8 mouse cellular contexts compared by ENCODE assay signal in the genomic region with DNA sequence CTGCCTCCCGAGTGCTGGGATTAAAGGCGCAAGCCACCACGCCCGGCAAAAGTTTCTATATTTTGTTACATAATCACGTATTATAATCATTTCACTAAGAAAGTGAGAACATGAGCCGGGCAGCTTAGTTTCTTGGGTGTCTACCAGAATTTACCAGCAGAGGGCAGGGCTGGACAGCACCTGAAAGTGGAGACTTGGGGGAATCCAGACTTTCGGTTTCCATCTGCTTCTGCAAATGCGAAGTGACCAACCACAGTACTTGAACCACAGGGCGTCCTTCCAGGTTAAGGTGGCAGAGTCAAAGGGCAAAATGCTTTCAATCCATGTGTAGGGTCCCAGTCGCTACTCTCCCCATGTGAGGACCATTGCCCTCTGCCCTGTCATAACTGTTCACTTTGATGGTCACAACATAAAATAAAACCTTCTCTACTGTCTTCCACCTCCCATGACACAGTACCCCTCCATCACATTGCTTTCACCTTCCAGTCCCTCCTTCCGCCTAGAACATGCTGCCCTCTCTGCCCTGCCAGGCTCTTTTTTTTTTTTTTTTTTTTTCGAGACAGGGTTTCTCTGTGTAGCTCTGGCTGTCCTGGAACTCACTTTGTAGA. TPM values are rescaled to one million over a fixed set of nuclear protein-coding genes. Genes with fewer than 3 reads are reported as not detected.
DNase-seq lines count a peak whose midpoint lies in the region; ATAC-seq lines count a peak whose summit lies in the region.

No protein-coding gene starts in this region.

- no peaks in the 10 kb centered on the region for H3K36me3 ChIP-seq in embryonic facial prominence, embryonic 15.5 days
- no peaks in the 10 kb centered on the region for H3K36me3 ChIP-seq in heart, embryonic 12.5 days
- H3K36me3 ChIP-seq in liver, embryonic 13.5 days, result no peaks in the 10 kb centered on the region

- no peaks in the 10 kb centered on the region for H3K9me3 ChIP-seq in embryonic facial prominence, embryonic 15.5 days (replicated peaks)
- H3K9me3 ChIP-seq in heart, embryonic 12.5 days (replicated peaks), result peaks cover 7% of the 10 kb centered on the region
- H3K9me3 ChIP-seq in liver, embryonic 13.5 days (replicated peaks), result no peaks in the 10 kb centered on the region

- H3K27me3 ChIP-seq in embryonic facial prominence, embryonic 15.5 days, result no peaks in the 10 kb centered on the region
- H3K27me3 ChIP-seq in heart, embryonic 12.5 days (replicated peaks), result no peaks in the 10 kb centered on the region
- H3K27me3 ChIP-seq in liver, embryonic 13.5 days, result no peaks in the 10 kb centered on the region

- no peak for ATAC-seq in embryonic facial prominence, embryonic 15.5 days (ENCODE audit: insufficient number of reproducible peaks, low FRiP score, low TSS enrichment, low read depth)
- no peak for ATAC-seq in heart, embryonic 12.5 days (ENCODE audit: insufficient number of reproducible peaks, low FRiP score)
- peak; percentile 45 for ATAC-seq in liver, embryonic 13.5 days (ENCODE audit: low read depth)
- peak; percentile 99 for ATAC-seq in neutrophil, adult 5-6 weeks (ENCODE audit: extremely low read depth, insufficient number of reproducible peaks, low FRiP score, poor library complexity, severe bottlenecking)

- WGBS in embryonic facial prominence, embryonic 15.5 days, result 30% methylated on average over 12 of the region's 12 CpGs
- WGBS in heart, embryonic 12.5 days, result 34% methylated on average over 12 of the region's 12 CpGs
- WGBS in liver, embryonic 13.5 days (ENCODE audit: insufficient replicate concordance), result 24% methylated on average over 12 of the region's 12 CpGs

- H3K4me2 ChIP-seq in embryonic facial prominence, embryonic 15.5 days (replicated peaks), result peak overlapping the region; percentile 35
- H3K4me2 ChIP-seq in heart, embryonic 12.5 days, result peak overlapping the region; percentile 56
- H3K4me2 ChIP-seq in liver, embryonic 13.5 days, result peak overlapping the region; percentile 57

- peak; percentile 70 to 84 for DNase-seq in CD8-positive naive resting alpha-beta T cell, adult 2 months (ENCODE audit: low read depth in 2 of 2, low spot score in 2 of 2)
- DNase-seq in adrenal gland, postnatal 4 days (ENCODE audit: low spot score in 2 of 2), result peak; percentile 47 to 69
- DNase-seq in kidney, postnatal 25 days, result peak; percentile 90 to 93
- peak; percentile 51 for DNase-seq in liver, embryonic 13.5 days
- DNase-seq in testis, postnatal 10 days (ENCODE audit: low spot score), result peak; percentile 85

- H3K27ac ChIP-seq in embryonic facial prominence, embryonic 15.5 days (replicated peaks), result no peak overlapping the region
- H3K27ac ChIP-seq in heart, embryonic 12.5 days (ENCODE audit: poor library complexity, severe bottlenecking), result no peak overlapping the region
- H3K27ac ChIP-seq in liver, embryonic 13.5 days, result no peak overlapping the region

- no peak overlapping the region; the same call in 1 of the 2 replicates for H3K4me3 ChIP-seq in embryonic facial prominence, embryonic 15.5 days (replicated peaks)
- peak overlapping the region; percentile 27; the same call in 1 of the 2 replicates for H3K4me3 ChIP-seq in heart, embryonic 12.5 days
- H3K4me3 ChIP-seq in liver, embryonic 13.5 days (replicated peaks), result peak overlapping the region; percentile 44

- no peak overlapping the region for H3K9ac ChIP-seq in embryonic facial prominence, embryonic 15.5 days
- no peak overlapping the region for H3K9ac ChIP-seq in heart, embryonic 12.5 days
- peak overlapping the region; percentile 33; the same call in 1 of the 2 replicates for H3K9ac ChIP-seq in liver, embryonic 13.5 days

- H3K4me1 ChIP-seq in embryonic facial prominence, embryonic 15.5 days, result peaks cover 3% of the 10 kb centered on the region; the same call in 1 of the 2 replicates
- H3K4me1 ChIP-seq in heart, embryonic 12.5 days (replicated peaks), result no peaks in the 10 kb centered on the region
- H3K4me1 ChIP-seq in liver, embryonic 13.5 days (replicated peaks), result peaks cover 14% of the 10 kb centered on the region

RNA-seq across cellular contexts. Expression of gene Actr2, which starts 20.3 kb away (rescaled TPM):
- total RNA-seq in adrenal gland, postnatal 4 days (2021), result 100 to 1,000 TPM; 119 to 125 TPM
- 111 and 115 TPM in 2 replicates for polyA plus RNA-seq in embryonic facial prominence, embryonic 15.5 days (2015; fragmentation: Nextera tagmentation; extraction: Ambion mirVana)
- 104 and 108 TPM in 2 replicates for polyA plus RNA-seq in heart, embryonic 12.5 days (2016; fragmentation: Nextera tagmentation; extraction: Ambion mirVana)
- 64.1 and 77.2 TPM in 2 replicates for polyA plus RNA-seq in liver, embryonic 13.5 days (2015; fragmentation: Nextera tagmentation; extraction: Ambion mirVana)
- 376 and 392 TPM in 2 replicates for total RNA-seq in neutrophil, adult 5-6 weeks (2017)

Comparison
In these comparisons a context has a peak if more than half of its experiments do, and no peak if none do; other contexts are left out.
1. ATAC-seq: peak in liver, embryonic 13.5 days (single experiment) and neutrophil, adult 5-6 weeks (single experiment); none in embryonic facial prominence, embryonic 15.5 days (single experiment) and heart, embryonic 12.5 days (single experiment).
2. Peak in every context shown above with its lines, with median percentiles within 50 percentile points of each other: DNase-seq and H3K4me2 ChIP-seq.